Mouse (Mus musculus): ENCODE measurements around the gene Slc7a6. TPM values are rescaled to one million over a fixed set of nuclear protein-coding genes. Genes with fewer than 3 reads are reported as not detected.

Slc7a6 gene
- polyA plus RNA-seq, 1 experiment from 2014 or later: 103 TPM

DNA sequence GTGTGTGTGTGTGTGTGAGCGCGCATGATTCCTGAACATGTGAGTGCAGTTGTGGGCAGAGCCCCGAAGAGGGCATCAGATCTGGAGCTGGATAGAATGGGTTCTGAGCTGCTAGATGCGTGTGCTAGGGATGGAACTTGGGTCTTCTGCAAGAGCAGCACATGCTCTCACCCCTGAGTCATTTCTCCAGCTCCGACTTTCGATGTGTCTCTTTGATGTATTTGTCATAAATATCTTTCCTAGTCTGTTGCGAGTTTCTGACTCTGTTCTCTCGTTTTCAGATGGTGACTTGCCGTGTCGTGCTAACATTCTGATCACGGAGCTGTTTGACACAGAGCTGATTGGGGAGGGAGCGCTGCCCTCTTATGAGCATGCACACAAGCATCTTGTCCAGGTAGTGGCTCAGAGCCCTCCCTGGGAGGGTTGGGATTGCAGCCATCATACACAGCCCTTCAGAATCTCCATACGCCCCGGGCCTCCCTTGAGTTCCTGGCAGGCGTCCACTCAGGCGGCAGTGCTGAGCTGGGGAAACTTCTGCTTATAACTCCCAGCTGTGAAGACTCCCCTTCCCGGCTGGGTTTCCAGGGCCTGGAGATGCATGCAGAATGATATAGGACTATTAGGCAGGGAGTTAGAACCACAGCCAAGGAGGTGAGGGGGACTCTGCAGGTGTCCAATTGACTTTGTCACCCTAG is 66.1 kb downstream of the Slc7a6 start:
- Histone ChIP-seq H3K9ac (ENCODE audit: low read length) (no peak overlapping the region), H3K4me2 (ENCODE audit: low read depth, low read length, severe bottlenecking) (no peak overlapping the region), H3K27ac (ENCODE audit: low read depth, low read length) (no peak overlapping the region), H3K9me3 (ENCODE audit: control insufficient read depth, low read length) (no peaks in the 10 kb centered on the region), H3K4me1 (replicated peaks; ENCODE audit: control insufficient read depth, insufficient read depth, low read length) (no peaks in the 10 kb centered on the region), H3K36me3 (ENCODE audit: control insufficient read depth, insufficient read depth, low read length) (no peaks in the 10 kb centered on the region; the same call in none of the 2 replicates), H3K4me3 (ENCODE audit: low read depth, low read length) (no peak overlapping the region), H3K27me3 (ENCODE audit: control insufficient read depth, insufficient read depth, low read length) (no peaks in the 10 kb centered on the region)
- ATAC-seq (replicated peaks; ENCODE audit: low FRiP score) (no peak), DNase-seq (ENCODE audit: low spot score) (no peak)
- WGBS: 92% methylated on average over 17 of the region's 17 CpGs

GRCm38 (mm10) chr8:106237106-106237505 is 68.4 kb downstream of the Slc7a6 start:
- H3K27ac ChIP-seq (ENCODE audit: low read depth, low read length): no peak overlapping the region
- no peaks in the 10 kb centered on the region for H3K9me3 ChIP-seq (ENCODE audit: control insufficient read depth, low read length)
- no peak overlapping the region for H3K4me2 ChIP-seq (ENCODE audit: low read depth, low read length, severe bottlenecking)
- H3K27me3 ChIP-seq (ENCODE audit: control insufficient read depth, insufficient read depth, low read length): no peaks in the 10 kb centered on the region
- no peaks in the 10 kb centered on the region for H3K4me1 ChIP-seq (replicated peaks; ENCODE audit: control insufficient read depth, insufficient read depth, low read length)
- H3K9ac ChIP-seq (ENCODE audit: low read length): no peak overlapping the region
- no peak overlapping the region for H3K4me3 ChIP-seq (ENCODE audit: low read depth, low read length)
- ATAC-seq (replicated peaks; ENCODE audit: low FRiP score) (no peak), DNase-seq (ENCODE audit: low spot score) (no peak)
- 96% methylated on average over 5 of the region's 5 CpGs for WGBS
- H3K36me3 ChIP-seq (ENCODE audit: control insufficient read depth, insufficient read depth, low read length): no peaks in the 10 kb centered on the region; the same call in none of the 2 replicates

Other genes with a start within 250 kb of the Slc7a6 start
- 1.1 and 2.5 TPM in 2 replicates for gene Ctrl, start 235.0 kb upstream of the Slc7a6 start, polyA plus RNA-seq (2014; fragmentation: Nextera tagmentation; extraction: Ambion mirVana)
- 20.9 and 21.5 TPM in 2 replicates for gene Psmb10, start 230.4 kb upstream of the Slc7a6 start, polyA plus RNA-seq (2014; fragmentation: Nextera tagmentation; extraction: Ambion mirVana)
- gene Lcat, start 225.5 kb upstream of the Slc7a6 start, polyA plus RNA-seq (2014; fragmentation: Nextera tagmentation; extraction: Ambion mirVana): 0.55 and 0.60 TPM in 2 replicates
- gene Slc12a4, start 202.8 kb upstream of the Slc7a6 start, polyA plus RNA-seq (2014; fragmentation: Nextera tagmentation; extraction: Ambion mirVana): 10.6 and 11.4 TPM in 2 replicates
- gene Dpep3, start 189.4 kb upstream of the Slc7a6 start, polyA plus RNA-seq (2014; fragmentation: Nextera tagmentation; extraction: Ambion mirVana): not detected in 2 replicates
- gene Dus2, start 177.5 kb upstream of the Slc7a6 start, polyA plus RNA-seq (2014; fragmentation: Nextera tagmentation; extraction: Ambion mirVana): 16.5 and 20.7 TPM in 2 replicates
- not detected in 2 replicates for gene Dpep2nb, start 162.9 kb upstream of the Slc7a6 start, polyA plus RNA-seq (2014; fragmentation: Nextera tagmentation; extraction: Ambion mirVana)
- gene Ddx28, start 157.0 kb upstream of the Slc7a6 start, polyA plus RNA-seq (2014; fragmentation: Nextera tagmentation; extraction: Ambion mirVana): 21.0 and 22.4 TPM in 2 replicates
- 4.5 and 5.3 TPM in 2 replicates for gene Nfatc3, start 110.0 kb upstream of the Slc7a6 start, polyA plus RNA-seq (2014; fragmentation: Nextera tagmentation; extraction: Ambion mirVana)
- gene Esrp2, start 31.9 kb upstream of the Slc7a6 start, polyA plus RNA-seq (2014; fragmentation: Nextera tagmentation; extraction: Ambion mirVana): 2.3 and 2.4 TPM in 2 replicates
- gene Pla2g15, start 18.5 kb upstream of the Slc7a6 start, polyA plus RNA-seq (2014; fragmentation: Nextera tagmentation; extraction: Ambion mirVana): 7.1 and 7.4 TPM in 2 replicates
- 44.1 and 46.8 TPM in 2 replicates for gene Slc7a6os, start 42.1 kb downstream of the Slc7a6 start, polyA plus RNA-seq (2014; fragmentation: Nextera tagmentation; extraction: Ambion mirVana)
- 68.8 and 73.1 TPM in 2 replicates for gene Prmt7, start 42.1 kb downstream of the Slc7a6 start, polyA plus RNA-seq (2014; fragmentation: Nextera tagmentation; extraction: Ambion mirVana)
- gene Smpd3, start 169.1 kb downstream of the Slc7a6 start, polyA plus RNA-seq (2014; fragmentation: Nextera tagmentation; extraction: Ambion mirVana): 11.1 and 11.8 TPM in 2 replicates
- gene Zfp90, start 246.5 kb downstream of the Slc7a6 start, polyA plus RNA-seq (2014; fragmentation: Nextera tagmentation; extraction: Ambion mirVana): 32.8 and 34.0 TPM in 2 replicates

Measured in forebrain, embryonic 11.5 days (tissue).